Mouse (Mus musculus) neural tube, embryonic 11.5 days (tissue): ENCODE data around the gene Sytl2. TPM values are rescaled to one million over a fixed set of nuclear protein-coding genes. Genes with fewer than 3 reads are reported as not detected.

ENCODE experiments used
- ATAC-seq: fragments of 200-750 bp; cut with Nextera tagmentation; 2 replicates; pipeline ENCODE4 v1.8.0; 2017; ENCODE audit warnings: moderate number of reproducible peaks, mild to moderate bottlenecking, moderate TSS enrichment, moderate library complexity; ENCODE audit not compliant: insufficient read depth, low FRiP score, low TSS enrichment
- DNase-seq: peaks from one replicate; pipeline ENCODE4 v3.0.0-alpha.2; 2015; ENCODE audit warnings: low spot score
- H3K27ac ChIP-seq: fragments of 300-500 bp; sonication (generic); 2 replicates; pipeline ENCODE4 v1.5.1; 2014; ENCODE audit warnings: low read depth, mild to moderate bottlenecking, low read length
- H3K27me3 ChIP-seq: fragments of 300-500 bp; sonication (generic); 2 replicates; pipeline ENCODE4 v1.6.1; 2014; ENCODE audit warnings: mild to moderate bottlenecking, low read length, mixed read lengths; ENCODE audit not compliant: control insufficient read depth, insufficient read depth
- H3K36me3 ChIP-seq: fragments of 300-500 bp; sonication (generic); 2 replicates; pipeline ENCODE4 v1.6.1; 2014; ENCODE audit warnings: mild to moderate bottlenecking, low read length, moderate library complexity, mixed read lengths; ENCODE audit not compliant: control insufficient read depth, insufficient read depth
- H3K4me1 ChIP-seq: fragments of 300-500 bp; sonication (generic); 2 replicates; pipeline ENCODE4 v1.6.1; 2014; ENCODE audit warnings: low read length, mixed read lengths; ENCODE audit not compliant: control insufficient read depth, insufficient read depth
- H3K4me2 ChIP-seq: fragments of 300-500 bp; sonication (generic); 2 replicates; pipeline ENCODE4 v1.6.1; 2014; ENCODE audit warnings: low read depth, mild to moderate bottlenecking, moderate library complexity
- H3K4me3 ChIP-seq: fragments of 300-500 bp; sonication (generic); 2 replicates; pipeline ENCODE4 v1.5.1; 2014; ENCODE audit warnings: low read depth, low read length
- H3K9ac ChIP-seq: fragments of 300-500 bp; sonication (generic); 2 replicates; pipeline ENCODE4 v1.6.1; 2014; ENCODE audit warnings: mild to moderate bottlenecking, low read length
- H3K9me3 ChIP-seq: fragments of 300-500 bp; sonication (generic); 2 replicates; pipeline ENCODE4 v1.6.1; 2016; ENCODE audit warnings: low read length; ENCODE audit not compliant: control insufficient read depth
- WGBS: fragments of 180-500 bp; shearing (Covaris S2); extraction: QIAGEN DNeasy Blood & Tissue Kit; methylation state at CpG from one replicate; pipeline ENCODE4 v1.1.7; 2014; 5-methylcytosine and 5-hydroxymethylcytosine counted together
- polyA plus RNA-seq: library from polyadenylated mRNA; unstranded; fragments of >200 nt; fragmentation: Nextera tagmentation; extraction: Ambion mirVana; gene quantifications from 2 replicates; pipeline ENCODE4 v1.2.1, GENCODE M21; 2014

Sytl2 gene
- polyA plus RNA-seq, 1 experiment from 2014 or later, result 9.0 TPM

DNA sequence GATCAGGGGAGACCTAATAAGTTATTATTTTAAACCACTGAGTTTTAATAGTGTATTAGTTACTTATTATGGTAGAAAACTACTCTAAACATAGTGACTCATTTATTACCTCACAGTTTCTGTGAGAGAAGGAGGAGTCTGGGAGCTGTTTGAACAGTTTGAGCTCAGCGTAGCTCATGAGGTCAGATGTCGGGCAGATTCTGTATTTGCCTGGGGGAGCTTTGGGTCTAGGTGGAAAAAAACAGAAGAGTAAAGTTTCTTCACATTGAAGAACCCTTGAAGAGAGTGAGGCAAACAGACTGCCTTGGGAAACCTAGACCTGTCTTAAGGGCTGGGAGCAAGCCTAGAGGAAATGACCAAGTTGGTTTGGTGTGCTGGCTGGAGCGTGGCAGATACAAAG is 24.8 kb upstream of the Sytl2 start:
- H3K9me3 ChIP-seq, result no peaks in the 10 kb centered on the region
- H3K36me3 ChIP-seq, result no peaks in the 10 kb centered on the region
- ATAC-seq (no peak), DNase-seq (no peak)
- H3K4me1 ChIP-seq, result no peaks in the 10 kb centered on the region
- WGBS, result 82% methylated on average over 3 of the region's 3 CpGs
- no peaks in the 10 kb centered on the region for H3K27me3 ChIP-seq
- no peak overlapping the region for H3K9ac ChIP-seq
- no peak overlapping the region for H3K4me2 ChIP-seq
- no peak overlapping the region for H3K4me3 ChIP-seq
- H3K27ac ChIP-seq, result no peak overlapping the region

DNA sequence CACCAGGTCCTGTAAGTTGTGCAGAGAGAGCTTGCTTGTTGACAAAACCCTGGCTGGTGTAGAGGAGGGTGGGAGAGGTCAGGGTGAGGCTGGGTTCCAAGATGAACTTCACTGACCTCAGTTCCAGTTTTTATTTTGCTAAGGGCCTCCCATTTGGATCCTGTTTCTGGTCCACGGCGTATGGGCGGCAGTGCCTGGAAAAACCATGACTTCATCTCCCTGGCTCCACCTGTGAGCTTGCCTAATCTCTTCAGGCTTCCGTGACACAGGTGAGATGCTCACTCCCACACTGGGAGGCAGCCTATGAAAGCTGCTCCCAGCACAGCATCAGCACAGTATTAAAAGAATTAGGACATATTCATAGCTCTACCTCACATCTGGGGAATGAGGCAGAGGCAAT is 24.3 kb upstream of the Sytl2 start:
- Histone ChIP-seq H3K9ac (no peak overlapping the region), H3K4me2 (no peak overlapping the region), H3K27me3 (no peaks in the 10 kb centered on the region), H3K36me3 (no peaks in the 10 kb centered on the region), H3K4me1 (no peaks in the 10 kb centered on the region), H3K9me3 (no peaks in the 10 kb centered on the region), H3K4me3 (no peak overlapping the region), H3K27ac (no peak overlapping the region)
- ATAC-seq (no peak), DNase-seq (no peak)
- WGBS, result 61% methylated on average over 4 of the region's 4 CpGs

DNA sequence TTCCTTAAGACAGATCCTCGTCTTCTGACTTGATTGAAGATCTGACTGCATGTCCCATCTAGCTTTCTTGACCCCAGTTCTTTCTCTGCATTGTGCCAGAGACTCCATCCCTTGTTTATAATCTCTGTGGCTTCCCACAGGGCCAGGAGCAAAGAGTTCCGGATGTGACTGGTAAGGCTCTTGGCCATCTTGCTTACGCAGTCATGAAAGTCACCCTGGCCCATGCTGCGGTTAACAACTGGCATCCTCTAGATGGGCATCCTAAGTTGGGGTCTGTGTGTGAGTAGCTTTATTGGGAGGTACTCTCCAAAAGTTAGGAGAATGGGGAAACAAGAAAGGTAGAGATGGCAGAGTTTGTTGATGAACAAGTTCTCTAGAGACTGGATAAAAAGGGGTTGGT is 22.9 kb upstream of the Sytl2 start:
- no peak overlapping the region for H3K4me2 ChIP-seq
- H3K9ac ChIP-seq, result no peak overlapping the region
- WGBS, result 87% methylated on average over 4 of the region's 4 CpGs
- no peak overlapping the region for H3K27ac ChIP-seq
- no peak for ATAC-seq
- no peaks in the 10 kb centered on the region for H3K4me1 ChIP-seq
- no peaks in the 10 kb centered on the region for H3K27me3 ChIP-seq
- H3K9me3 ChIP-seq, result no peaks in the 10 kb centered on the region
- H3K4me3 ChIP-seq, result no peak overlapping the region
- no peaks in the 10 kb centered on the region for H3K36me3 ChIP-seq
- no peak for DNase-seq

DNA sequence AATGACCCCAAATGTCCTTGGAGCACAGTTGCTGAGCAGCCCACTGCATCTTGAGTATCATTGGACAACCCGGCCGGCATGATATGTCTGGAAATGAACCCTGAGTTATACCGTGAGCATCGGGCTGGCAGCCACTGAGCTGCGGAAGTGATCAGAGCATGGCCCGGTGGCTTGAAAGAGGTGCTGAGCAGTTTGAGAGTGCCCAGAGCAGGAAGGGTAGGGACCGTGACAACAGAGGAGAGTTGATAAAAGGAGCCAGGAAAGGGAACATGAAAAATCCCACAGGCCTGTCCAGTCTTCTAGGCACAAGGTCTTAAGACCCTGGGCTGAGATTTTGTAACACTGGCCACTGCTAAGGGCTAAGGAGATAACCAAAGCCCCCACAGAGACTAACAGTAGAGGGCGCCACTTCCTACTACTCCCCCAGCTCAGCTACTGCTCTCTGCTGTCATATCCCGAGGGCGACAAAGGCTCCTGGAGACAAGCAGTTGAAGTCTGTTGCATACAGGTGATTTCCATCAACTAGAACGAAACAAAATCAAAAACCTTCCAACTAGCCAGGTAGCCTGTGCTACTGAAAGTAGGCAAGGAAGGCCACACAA is 21.7 kb upstream of the Sytl2 start:
- ATAC-seq, result no peak

DNA sequence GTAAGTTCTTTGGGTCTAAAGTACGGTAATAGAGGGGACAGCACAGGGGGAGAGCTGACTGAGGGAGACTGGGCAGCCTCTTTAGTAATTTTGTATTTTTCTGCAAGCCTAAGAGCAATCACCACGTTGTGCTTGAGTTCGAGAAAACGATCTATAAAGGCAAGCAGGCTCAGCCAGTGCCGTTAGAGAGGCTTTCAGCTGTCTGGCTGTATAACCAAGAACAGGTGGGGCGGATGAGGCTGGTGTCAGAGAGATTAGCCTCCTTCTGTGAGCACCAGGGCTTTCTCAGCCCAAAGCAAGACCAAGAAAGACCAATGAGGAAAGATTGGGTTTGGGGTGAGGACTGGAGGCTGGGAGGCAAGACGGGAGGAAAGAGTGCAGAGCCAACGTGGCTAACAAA is 21.2 kb upstream of the Sytl2 start:
- Histone ChIP-seq H3K4me1 (no peaks in the 10 kb centered on the region), H3K36me3 (no peaks in the 10 kb centered on the region), H3K27me3 (no peaks in the 10 kb centered on the region), H3K4me3 (no peak overlapping the region), H3K4me2 (no peak overlapping the region), H3K9ac (no peak overlapping the region), H3K27ac (no peak overlapping the region), H3K9me3 (no peaks in the 10 kb centered on the region)
- ATAC-seq, result no peak
- DNase-seq, result no peak
- WGBS, result 64% methylated on average over 8 of the region's 8 CpGs

More for the DNA sequence above, 21.7 kb upstream of the Sytl2 start:
- no peak overlapping the region for H3K9ac ChIP-seq
- H3K27ac ChIP-seq, result no peak overlapping the region
- DNase-seq, result peak; percentile 22
- H3K4me1 ChIP-seq, result no peaks in the 10 kb centered on the region
- H3K4me2 ChIP-seq, result no peak overlapping the region
- no peaks in the 10 kb centered on the region for H3K27me3 ChIP-seq
- H3K9me3 ChIP-seq, result no peaks in the 10 kb centered on the region
- H3K4me3 ChIP-seq, result no peak overlapping the region
- WGBS, result 68% methylated on average over 11 of the region's 11 CpGs
- no peaks in the 10 kb centered on the region for H3K36me3 ChIP-seq

DNA sequence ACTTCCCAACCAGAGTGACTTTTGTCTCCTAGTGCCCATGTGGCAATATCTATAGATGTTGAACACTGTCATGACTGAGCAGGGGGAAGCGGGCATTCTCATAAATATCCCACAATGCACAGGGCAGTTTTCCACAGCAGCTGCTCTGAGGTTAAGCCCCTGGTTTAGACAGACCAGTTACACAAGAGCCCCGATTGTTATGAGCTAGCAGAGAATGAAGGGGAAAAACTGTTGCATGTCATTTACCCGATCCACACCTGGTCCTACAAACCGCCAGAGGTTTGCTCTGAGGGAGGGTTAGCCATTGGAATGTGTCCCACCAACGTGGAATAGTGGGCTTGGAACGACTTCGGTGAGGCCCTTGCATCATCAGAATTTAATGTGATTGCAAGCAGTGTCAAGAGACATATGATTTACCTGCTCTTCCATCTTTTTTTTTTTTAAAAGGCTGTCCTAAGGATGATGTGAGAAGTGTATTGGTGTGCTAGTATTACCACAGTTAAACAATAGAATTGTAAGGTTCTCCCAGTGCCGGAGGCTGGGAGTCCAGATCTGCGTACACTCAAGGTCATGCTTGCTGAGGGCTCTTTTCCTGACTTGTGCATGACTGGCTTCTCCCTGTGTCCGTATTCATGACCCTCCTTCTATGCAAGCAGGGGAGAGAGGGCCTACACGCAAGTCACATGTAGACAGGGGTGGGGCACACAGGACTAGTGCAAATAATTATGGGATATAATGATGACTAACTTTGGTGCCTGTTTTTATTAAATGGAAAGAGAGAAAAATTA is 20.1 kb upstream of the Sytl2 start:
- Histone ChIP-seq H3K27me3 (no peaks in the 10 kb centered on the region), H3K9ac (no peak overlapping the region), H3K36me3 (no peaks in the 10 kb centered on the region), H3K4me2 (no peak overlapping the region), H3K4me1 (no peaks in the 10 kb centered on the region), H3K4me3 (no peak overlapping the region), H3K27ac (no peak overlapping the region), H3K9me3 (no peaks in the 10 kb centered on the region)
- ATAC-seq (no peak), DNase-seq (no peak)
- WGBS, result 82% methylated on average over 11 of the region's 11 CpGs

DNA sequence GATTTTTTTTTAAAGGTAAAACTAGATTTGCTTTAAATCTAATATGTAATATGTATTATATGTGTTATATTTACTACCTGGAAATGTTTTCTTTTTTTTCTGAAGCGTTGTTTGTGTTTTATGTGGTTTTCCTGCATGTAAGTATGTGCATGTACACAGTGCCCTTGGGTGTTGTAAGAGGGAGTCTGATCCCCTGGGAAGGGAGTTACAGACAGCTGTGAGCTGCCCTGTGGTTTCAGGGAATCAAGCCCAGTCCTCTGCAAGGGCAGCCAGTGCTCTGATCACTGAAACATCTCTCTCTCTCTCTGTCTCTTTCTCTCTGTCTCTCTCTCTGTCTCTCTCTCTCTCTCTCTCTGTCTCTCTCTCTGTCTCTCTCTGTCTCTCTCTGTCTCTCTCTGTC is 19.3 kb upstream of the Sytl2 start:
- Histone ChIP-seq H3K36me3 (no peaks in the 10 kb centered on the region), H3K9ac (no peak overlapping the region)
- WGBS, result 93% methylated on average over 1 of the region's 1 CpGs

DNA sequence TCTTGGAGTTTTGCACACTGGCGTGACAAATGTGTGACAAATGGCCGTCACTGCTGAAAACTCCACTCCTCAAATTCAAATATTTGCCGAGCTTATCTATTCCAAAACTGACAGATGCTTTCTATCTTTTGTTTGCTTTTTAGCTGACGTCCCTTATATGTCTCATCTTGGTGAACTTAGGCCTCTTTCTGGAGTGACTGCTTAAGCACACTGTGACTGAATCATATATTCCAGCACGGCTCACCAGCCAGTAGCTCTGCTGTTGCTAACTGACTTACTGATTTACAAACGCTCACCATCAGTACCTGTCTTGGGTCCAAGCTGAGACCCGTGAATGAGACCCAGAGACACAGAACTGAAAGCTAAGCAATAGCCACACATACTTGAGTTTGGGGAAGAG is 17.3 kb upstream of the Sytl2 start:
- ATAC-seq, result no peak
- Histone ChIP-seq H3K4me1 (no peaks in the 10 kb centered on the region), H3K4me3 (no peak overlapping the region), H3K36me3 (no peaks in the 10 kb centered on the region), H3K4me2 (no peak overlapping the region), H3K9ac (no peak overlapping the region), H3K27me3 (no peaks in the 10 kb centered on the region), H3K27ac (no peak overlapping the region), H3K9me3 (no peaks in the 10 kb centered on the region)
- WGBS, result 72% methylated on average over 7 of the region's 7 CpGs
- DNase-seq, result no peak

More for the DNA sequence above, 19.3 kb upstream of the Sytl2 start:
- ATAC-seq (no peak), DNase-seq (no peak)
- no peaks in the 10 kb centered on the region for H3K27me3 ChIP-seq
- H3K4me2 ChIP-seq, result no peak overlapping the region
- H3K4me3 ChIP-seq, result no peak overlapping the region
- H3K27ac ChIP-seq, result no peak overlapping the region
- H3K9me3 ChIP-seq, result no peaks in the 10 kb centered on the region
- H3K4me1 ChIP-seq, result no peaks in the 10 kb centered on the region

DNA sequence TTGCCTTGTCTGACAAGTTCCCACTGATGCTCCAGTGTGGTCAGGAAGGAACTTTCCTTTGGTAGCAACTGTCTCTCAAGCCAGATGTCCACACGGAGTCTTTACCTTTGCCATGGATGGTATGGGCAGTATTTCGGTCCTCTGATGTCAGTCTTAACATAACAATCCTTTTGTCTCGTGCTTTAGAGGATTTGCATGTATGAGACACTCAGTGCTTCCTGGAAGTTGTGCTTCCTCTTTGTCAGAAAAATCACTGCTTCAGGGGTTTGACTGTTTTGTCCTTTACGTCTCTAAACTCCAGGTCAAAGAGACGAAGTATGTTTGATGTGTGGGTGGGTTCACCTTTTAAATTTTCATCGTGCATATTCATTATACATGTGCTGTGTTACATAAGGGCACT is 10.2 kb upstream of the Sytl2 start:
- ATAC-seq (no peak), DNase-seq (no peak)
- no peaks in the 10 kb centered on the region for H3K36me3 ChIP-seq
- WGBS, result 88% methylated on average over 6 of the region's 6 CpGs
- H3K9ac ChIP-seq, result no peak overlapping the region
- no peak overlapping the region for H3K27ac ChIP-seq
- H3K4me3 ChIP-seq, result no peak overlapping the region
- no peaks in the 10 kb centered on the region for H3K4me1 ChIP-seq
- no peaks in the 10 kb centered on the region for H3K9me3 ChIP-seq
- H3K27me3 ChIP-seq, result no peaks in the 10 kb centered on the region
- no peak overlapping the region for H3K4me2 ChIP-seq
